Mouse (Mus musculus): ENCODE measurements at regions not wholly inside any gene's neighbourhood (a gene's known extent, or its start where the extent isn't known, plus 50 kb on each side); places are given as distances from the start of the nearest gene placed in this dataset.

DNA sequence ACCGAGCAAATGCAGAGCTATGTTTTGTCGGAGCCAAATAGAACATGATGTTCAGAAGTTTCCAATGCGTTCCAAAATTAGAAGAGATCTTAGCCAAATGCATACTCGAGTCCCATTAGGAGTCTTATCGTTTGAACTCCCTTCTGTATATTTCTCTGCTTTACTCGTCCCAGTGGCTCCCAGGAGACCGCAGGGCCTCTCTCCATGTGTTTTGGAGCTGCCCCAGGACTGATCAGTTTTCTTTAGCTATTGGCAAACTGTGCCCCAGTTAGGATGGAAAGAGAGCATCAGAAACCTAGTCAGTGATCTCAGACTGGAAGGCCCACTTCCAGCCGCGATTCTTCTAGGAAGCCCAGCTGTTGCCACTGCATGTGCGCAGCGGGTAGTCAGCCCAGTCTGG lies 152.0 kb upstream of the Serp2 start:
- peak; percentile 83 to 87 for DNase-seq

DNA sequence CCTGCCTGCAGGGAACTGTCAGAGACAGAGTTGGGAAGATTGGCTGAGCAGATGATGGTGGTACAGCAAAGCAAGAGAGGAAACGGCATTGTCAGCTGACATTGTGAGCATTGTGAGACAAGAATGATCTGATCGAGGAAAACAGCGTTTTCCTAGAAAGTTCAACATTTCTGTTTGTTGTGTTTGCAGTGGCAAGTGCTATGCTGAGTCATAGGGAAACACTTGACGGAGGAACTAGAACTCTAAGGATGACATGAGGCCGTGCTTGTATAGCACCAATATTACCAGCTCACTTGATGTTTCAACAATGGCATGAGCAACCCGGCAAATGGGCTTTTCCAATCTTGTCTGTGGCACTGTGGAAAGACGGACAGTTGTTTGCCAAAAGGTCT lies 146.7 kb upstream of the Serp2 start:
- DNase-seq, result no peak

DNA sequence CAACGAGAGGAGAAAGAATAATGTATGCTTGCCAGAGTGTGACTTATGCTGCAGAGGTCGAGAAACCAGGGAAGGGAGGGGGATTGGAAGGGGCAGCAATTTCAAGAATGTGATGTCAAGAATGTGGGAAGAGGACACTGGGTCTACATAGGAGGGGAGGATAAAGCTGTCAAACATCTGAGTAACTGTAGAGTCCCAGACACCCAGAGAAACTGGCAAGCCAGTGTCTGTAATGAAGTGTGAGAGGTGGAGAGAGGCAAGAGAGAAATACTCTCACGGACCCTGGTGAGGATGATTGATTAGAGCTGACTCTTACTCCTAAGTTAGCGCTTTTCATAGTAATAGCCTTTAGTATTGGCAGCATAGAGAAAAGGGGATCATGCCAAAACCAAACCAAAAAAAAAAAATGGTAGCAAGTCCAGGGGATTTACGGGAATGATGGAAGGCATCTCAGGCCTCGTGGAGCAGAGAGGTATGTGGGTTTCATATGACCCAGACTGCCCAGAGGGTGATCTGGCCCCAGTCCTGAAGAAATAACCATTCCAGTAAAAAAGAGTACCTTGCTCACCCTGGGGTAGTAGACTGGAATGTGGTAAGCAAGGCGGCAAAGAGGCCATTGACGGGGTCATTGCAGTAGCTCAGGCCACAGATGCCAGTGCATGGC lies 146.2 kb upstream of the Serp2 start:
- DNase-seq, result no peak

DNA sequence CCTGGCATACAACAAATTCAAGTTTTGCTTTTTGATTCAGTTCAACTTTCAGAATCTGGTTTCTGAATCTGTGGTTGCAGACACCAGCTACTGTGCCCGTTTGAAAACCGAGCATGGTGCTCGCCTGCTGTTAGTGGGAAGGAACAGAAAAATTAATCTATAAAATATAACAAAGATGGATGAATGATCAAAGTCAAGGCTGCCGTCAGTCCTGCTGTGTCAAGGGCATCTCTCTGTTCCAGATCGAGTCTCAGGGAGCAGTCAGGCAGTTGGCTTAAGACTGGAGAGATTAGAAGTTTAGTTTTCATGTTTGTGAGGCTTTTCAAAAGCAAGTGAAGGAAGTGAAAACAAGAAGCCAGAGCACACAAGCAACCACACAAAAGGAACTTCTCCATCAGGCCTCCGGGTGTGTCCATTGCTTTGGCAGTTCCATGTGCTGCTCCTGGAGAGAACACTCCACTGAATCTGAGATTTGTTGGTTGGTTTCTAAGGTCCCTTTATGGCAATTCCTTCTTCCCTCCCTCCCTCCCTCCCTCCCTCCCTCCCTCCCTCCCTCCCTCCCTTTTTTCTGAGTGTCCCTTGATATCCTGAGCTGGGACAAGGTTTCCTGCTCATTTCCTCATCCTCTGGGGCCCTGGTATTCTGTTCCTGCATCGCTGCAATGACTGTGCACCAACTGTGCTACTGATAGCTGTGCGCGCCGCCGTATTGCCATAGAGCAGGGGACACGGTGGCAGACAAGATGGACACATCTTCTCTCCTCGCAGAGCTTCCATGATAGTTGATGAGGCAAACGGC lies 145.4 kb upstream of the Serp2 start:
- no peak for DNase-seq

DNA sequence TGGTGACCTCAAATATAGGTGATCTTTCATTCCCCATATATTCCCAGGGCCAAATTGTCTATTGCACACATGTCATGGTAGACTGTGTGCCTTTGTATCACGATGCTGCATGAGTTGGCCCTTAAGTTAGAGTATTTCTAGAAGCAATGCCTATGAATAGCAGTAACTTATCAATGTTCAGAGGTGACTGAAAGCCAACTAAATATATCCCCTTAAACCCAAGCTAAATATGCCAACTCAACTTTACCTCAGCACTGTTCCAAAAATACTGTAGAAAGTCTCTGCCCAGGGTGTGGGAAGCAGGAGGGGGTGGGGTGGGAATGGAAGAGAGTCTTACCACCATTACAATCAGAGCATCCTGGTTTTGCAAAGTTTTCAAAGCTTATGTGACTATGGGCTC lies 144.6 kb upstream of the Serp2 start:
- peak in 1 of 2 experiments; percentile 50 for DNase-seq

DNA sequence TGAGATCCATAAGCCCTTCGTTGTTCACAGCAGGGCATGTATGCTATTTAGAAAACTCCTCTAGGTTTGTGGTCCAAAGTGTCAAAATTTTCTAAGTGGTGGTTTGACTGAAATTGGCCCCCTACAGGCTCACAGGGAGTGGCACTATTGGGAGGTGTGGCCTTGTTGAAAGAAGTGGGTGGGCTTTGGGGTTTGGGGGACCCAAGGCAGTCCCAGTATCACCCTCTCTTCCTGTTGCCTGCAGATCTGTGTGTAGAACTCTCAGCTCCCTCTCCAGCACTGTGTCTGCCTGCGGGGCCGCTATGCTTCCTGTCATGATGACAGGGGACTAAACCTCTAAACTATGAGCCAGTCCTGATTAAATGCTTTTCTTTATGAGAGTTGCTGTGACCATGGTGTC lies 144.1 kb upstream of the Serp2 start:
- DNase-seq, result no peak

DNA sequence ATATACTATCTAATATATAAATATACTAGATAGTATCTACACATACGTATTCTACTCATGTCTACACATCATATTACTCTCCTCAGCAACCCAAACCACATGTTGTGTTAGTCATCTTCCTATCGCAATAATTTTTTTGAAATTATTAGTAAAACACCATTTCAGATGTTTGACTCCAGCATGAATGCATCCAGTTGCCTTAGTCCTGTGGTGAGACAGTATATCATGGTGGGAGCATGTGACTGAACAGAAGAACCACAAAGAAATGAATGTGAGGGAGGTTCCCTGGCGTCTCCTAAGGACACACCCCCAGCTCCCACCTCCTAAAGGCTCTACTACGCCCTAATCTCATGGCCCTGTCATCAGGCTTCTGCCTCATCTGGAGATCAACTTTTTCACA lies 143.5 kb upstream of the Serp2 start:
- no peak for DNase-seq

DNA sequence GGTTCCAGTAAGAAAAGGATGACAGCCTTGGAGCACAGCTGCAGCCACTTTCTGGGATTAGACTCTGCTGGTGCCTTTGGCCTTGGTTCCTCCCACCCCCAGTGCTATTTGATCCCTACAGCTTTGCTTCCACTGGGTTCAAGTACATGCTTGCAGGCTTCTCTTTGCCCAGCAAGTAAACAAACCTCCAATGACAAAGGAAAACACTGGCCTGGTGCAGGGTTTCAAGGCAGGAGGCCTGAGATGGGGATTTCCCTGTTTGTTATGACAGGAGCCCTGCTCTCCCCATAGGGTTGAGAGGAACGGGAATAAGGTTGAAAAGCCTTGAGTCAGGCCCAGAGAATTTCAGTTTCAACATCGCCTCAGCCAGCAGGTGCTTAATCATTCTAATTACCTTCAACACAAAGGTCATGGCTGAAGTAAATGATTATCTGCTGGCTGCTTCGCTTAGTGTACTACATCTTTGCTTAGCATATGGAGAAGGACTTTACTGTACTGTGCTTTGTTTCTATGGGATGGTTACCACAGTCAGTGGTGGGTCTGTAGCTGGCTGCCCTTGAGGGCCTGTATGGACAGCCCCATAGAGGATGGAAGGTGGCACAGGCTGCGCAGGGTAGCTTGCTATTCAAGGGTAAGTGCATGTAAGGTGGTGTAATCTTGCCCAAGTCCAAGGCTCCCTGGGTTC lies 142.2 kb upstream of the Serp2 start:
- no peak for DNase-seq

DNA sequence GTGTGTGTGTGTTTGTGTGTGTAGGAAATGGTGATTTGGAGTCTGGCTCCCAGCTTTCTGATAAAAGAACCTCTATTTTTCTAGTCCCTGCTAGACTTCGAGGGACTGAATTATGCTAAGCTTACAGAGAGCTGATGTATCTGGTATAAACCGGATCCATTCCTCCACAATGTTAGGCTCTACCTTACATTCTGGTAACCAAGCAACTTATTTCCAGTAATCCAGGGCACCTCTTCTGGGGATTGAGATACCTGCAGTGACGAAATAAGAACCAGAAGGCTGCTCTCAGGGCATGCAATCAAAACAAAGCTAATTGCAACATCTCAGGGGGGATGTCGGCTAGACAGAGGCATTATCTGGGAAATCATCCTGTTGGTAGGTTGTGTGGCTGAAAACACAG lies 140.0 kb upstream of the Serp2 start:
- DNase-seq, result no peak

DNA sequence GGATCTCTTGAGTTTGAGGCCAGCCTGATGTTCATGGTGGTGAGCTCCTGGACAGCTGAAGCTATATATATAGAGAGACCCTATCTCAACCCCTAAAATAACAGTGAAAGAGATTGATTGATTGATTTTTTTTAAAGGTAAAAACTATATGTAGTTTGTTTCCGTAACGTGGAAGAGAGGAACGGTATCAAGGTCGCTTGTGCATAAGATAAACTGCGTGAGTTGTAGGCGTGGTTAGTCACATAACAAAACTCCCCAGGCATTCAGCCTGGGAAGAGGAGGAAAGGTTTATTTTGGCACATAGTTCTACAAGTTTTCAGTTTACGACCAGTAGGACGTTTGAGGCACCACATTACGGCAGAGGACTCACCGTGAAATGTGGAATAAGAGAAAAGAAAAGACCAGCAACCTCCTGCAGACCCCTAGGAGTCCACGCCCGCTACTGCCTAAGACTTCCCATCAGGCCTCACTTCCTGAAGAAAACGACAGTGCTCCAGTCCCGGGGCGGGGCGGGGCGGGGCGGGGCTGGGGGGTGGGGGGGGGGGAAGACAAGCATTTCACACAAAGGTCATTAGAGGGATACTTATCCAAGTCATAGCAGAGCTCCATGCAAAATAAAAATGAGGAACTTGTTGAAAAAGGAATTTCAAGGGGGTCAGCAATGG lies 139.1 kb upstream of the Serp2 start:
- no peak for DNase-seq

DNA sequence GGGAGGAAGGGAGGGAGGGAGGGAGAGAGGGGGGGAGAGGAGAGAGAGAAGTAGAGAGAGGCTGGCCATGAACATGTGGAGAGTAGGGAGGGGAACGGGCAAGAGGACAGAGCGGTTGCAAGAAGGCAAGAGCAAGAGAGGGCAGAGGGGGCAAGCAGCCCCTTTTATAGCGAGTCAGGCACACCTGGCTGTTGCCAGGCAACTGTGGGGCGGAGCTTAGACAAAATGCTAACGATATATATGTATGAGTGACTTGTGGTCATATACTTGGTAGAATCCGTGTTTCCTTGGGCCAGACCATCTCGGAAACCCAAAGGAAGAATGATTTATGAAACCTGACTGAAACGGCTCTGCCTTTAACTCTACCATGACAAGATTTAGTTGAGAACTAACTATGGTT lies 138.2 kb upstream of the Serp2 start:
- DNase-seq, result no peak

DNA sequence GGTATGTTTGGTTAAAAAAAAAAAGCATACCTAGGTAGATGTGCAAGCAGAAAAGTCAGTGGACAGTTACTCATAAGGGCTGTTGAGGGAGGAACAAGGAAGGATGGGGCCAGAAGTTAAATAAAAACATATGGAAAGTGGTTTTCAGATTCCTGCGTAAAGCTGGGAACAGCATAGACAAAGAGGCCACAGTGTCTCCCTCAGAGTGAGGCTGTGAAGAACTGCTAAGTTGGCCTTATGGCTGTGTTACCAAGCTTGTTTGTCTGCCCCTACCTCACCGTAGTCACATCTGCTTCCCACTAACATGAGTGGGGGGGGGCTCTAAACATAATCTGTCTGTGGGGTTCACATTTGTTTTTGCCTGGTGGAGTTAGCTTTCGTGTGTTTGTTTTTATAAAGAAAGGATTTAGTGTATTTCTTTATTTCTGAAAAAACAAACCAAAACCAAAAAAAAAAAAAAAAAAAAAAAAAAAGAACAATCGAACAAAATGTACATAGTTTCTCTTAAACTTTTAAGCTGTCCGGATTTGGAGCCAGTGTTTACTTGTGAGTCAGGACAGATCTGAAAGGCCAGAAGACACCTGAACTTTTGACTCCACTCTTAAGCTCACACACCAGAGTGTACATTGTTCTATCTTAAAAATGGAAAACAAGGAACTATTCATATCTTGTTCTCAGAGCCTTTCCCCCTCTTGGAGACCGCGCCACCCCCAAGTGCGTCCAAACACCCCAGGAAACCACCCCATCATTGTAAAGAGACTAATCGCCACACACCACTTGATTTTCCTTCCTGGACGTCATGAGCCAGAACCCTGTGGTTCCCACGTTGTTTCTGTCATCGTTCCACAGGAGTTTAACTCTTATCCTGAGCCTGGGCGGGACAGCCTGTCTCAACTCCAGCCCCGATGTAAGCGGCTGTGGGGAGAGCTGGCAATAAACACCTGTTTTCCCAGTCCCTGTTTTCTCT lies 136.9 kb upstream of the Serp2 start:
- DNase-seq, result peak in 1 of 2 experiments; percentile 78

DNA sequence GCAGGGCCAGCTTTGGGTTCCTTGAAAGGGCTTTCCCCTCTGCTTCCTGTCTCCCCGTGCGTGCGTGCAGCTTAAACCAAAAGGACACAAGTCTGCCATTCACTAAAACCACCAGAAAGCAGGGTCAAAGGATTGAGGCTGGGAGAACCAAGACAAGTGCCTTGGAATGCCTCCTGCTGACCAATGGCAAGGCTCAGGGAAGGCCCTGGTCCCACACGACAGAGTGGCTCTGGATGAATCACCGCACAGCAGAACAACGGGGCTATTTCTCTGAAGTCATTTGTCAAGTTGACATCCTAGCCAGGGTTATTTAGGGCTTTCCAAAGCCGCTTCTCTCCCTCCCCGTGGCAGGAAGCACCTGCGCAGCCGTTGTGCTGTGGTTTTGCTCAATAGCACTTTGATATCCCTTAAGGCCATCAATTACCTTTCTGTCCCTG lies 131.3 kb upstream of the Serp2 start:
- DNase-seq, result peak in 1 of 2 experiments; percentile 39

DNA sequence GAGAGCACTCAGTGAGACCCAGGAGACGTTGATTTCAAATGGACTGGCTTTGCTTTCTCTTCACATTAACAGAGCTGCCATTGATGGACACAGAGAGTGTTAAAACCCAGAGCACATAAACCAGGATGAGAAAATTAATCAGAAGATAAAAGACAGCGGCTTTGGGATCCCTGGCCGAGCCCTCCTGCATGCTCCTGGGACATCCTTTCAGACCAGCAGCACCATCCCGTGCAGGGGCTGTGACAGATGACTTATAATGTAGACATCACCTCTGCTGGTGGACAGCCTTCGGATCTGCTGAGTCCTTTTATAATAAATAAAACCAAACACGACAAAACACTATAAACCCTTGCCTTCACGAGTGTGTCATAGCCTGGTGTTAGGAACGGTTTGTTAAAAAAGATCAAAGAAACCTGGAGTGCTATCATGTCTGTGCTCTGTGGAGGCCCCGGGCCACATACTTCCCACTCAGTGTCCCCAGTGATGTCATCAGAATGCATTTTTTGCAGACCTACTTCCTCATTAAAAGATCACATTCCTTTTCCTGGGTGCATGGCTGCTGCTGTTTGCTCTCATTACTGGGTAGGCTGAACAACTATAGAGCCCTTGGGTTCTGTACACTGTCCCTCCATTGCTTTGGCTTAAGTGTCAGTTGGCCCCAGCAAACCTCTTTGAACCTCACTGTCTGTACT lies 130.2 kb upstream of the Serp2 start:
- DNase-seq, result peak in 1 of 2 experiments; percentile 42

DNA sequence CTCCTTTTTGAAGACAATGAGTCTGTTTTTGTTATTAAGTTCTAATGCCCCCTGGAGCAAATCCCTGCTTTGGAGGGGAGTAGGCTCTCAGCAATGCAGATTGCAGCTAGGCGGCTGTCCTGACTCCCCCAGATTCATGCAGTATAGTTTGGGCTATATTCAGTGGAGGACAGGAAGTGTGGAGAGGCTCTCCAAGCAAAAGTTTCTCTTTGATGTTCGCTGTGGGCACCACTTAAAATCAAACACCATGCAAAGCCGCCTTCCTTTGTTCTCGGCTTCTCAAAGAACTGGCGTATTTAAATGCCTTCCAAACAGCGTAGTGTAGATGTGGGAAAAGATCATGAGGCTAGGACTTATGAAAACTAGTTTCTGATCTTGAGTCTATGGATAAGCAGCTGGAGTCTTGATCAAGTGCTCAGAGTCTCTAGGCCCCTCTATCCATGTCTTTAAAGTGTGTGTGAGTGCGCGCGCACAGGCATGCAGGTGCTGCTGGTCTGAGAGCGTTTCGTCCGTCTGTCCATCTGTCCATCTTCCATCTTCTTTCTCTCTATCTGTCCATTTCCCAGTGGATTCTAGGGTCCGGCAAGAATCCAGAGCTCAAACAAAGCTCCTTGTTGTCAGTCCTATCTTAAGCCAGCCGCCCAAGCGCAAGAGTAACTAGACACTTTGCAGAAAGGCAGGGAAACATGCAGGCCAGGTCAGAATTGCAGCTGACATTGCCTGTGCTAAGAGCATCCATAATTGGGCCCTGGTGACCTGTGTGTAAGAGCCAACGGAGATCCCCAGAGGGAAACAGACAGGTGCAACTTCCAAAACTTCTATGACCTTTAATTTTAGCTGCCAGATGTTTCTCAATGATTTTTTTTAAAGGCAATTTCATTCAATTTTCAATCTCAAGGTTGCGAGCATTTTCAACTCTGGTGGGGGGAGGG lies 129.4 kb upstream of the Serp2 start:
- DNase-seq, result no peak

DNA sequence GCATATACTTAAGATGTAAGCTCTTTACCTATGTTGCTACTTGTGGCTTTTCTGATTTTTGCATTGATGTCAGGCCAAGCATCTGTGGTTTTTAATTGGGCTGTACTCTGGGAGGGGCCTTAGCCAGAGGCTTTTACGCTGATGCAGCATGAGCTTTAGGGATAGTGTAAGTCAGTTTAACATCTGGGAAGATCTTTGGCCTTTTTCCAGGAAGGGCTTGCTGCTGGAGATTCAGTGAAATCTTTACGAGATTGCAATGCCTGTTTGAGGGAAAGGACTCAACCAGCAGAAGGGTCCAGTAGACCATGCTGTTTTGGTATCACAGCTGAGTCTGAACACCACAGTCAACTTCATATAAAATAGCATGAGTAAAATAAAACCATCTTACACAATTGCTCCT lies 127.6 kb upstream of the Serp2 start:
- DNase-seq, result no peak

DNA sequence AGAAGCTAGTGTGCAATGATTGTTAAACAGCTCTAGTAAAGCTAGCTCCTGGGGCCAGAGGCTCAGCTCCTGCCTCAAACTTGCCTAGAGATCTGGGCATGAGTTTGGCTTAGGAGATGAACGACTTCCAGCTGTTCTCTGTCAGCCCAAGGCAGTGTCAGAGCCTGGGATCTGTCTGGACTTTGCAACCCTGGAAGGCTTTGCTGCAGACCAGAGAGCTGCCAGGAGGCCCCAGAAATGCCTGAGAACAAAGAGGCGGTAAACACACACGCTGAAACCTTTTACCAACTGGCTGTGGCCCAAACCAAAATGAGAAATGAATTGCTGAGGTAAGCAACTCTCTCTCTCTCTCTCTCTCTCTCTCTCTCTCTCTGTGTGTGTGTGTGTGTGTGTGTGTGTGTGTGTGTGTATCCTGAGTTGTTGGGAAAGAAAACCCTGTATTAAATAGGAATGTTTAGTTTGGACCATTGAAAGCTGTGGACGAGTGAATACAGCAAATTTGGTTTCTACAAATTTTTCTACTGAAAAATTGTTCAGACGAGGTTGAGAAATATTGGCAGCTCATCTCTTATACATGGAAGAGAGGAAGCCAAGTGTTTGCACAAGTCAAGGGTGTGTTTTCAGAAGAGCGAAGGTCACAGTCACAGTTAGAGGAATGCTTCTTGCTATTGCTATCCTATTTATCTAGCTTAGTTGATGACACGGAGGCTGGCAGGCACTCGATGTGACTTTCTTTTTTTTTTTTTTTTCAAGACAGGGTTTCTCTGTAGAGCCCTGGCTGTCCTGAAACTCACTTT lies 125.1 kb upstream of the Serp2 start:
- DNase-seq, result peak; percentile 75 to 82

DNA sequence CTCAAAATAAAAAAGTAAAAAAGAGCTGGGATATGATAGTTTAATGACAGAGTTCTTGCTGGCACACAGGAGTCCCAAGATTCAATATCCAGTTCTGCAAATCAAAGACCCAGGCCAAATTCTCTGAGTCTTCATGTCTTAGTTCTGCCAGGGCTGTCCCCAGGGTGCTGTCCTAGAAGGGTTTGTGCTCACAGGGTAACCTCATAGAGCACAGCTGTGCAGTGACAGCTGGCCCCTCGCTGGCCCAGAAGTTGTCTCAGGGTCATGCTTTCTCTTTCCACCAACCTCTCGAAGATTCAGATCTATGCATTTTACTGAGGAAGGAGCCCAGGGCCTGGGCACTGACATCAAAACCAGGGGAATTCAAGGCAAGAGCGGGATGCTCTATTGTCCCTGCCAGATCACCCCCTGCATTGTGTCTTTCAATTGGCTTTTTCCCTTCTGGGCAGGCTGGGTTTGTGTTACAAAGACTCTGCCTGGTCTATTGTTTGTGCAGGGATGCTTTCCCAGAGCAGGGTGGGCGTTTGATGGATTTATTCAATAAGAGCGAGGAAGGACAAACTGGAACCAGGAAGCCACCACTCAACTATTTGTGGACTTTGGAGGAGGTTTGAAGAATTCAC lies 121.9 kb upstream of the Serp2 start:
- peak in 1 of 2 experiments; percentile 66 for DNase-seq
